In the genomic region with DNA sequence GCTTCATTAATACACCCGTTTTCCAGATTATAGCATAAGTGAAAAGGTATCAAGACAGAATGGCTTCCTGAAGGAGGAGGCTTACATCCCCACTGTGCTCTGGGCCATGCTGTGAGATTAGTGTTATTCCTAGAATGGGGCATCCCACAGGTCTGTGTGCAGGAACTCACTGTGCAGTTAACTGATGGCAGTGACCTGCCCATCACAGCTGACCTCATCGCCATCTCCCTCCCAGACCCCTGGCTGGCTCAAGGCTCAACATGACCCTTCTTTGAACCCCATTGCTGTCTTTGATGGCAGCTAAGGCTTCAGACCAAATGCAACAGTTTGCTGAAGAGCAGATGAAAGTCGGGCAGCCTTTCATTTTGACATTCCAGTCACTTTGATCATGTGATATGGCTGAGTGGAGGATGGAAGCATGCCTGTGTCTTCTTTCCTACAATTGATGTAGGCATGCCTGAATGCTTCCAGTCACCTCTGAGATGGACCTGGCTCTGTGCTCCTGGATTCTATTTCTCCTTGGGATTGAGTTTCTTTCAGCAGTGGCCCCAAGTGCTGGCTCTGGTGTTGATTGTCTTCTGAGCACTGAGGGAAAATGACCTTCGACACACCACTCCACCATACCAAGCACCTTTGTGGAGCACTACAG, we compare ENCODE assay signal across 24 mouse cellular contexts.
DNase-seq lines count a peak whose midpoint lies in the region; ATAC-seq and TF ChIP-seq lines count a peak whose summit lies in the region.
"Had no signal": no experiment of that assay in that cellular context is flagged by ENCODE, and none has a peak within 500 bp of the region (broad histone marks: within the 10 kb centered on the region; RNA-seq: fewer than 3 reads in every experiment).

No protein-coding gene starts in this region.

- no peaks in the 10 kb centered on the region for H3K9me3 ChIP-seq in kidney, embryonic 15.5 days (replicated peaks)
- no peaks in the 10 kb centered on the region for H3K9me3 ChIP-seq in kidney, postnatal 0 days (replicated peaks; ENCODE audit: low read length)
- H3K9me3 ChIP-seq in embryonic facial prominence, embryonic 10.5 days: no peaks in the 10 kb centered on the region
- H3K9me3 ChIP-seq: embryonic facial prominence, embryonic 13.5 days; embryonic facial prominence, embryonic 15.5 days; forebrain, embryonic 10.5 days; forebrain, embryonic 12.5 days had no signal

- ATAC-seq in kidney, embryonic 15.5 days (replicated peaks; ENCODE audit: low FRiP score): peak; percentile 84
- ATAC-seq in kidney, postnatal 0 days (replicated peaks; ENCODE audit: low FRiP score, low read depth): no peak; the same call in 1 of the 2 replicates
- ATAC-seq: activated CD4-positive, CD25-positive, alpha-beta regulatory T cell, adult 4 months; CD4-positive, CD25-positive, alpha-beta regulatory T cell, adult 4 months; forebrain, embryonic 14.5 days; forebrain, embryonic 16.5 days; Patski had no signal

- 43% methylated on average over 4 of the region's 4 CpGs for WGBS in kidney, embryonic 15.5 days
- 47% methylated on average over 4 of the region's 4 CpGs for WGBS in kidney, postnatal 0 days
- 82% methylated on average over 4 of the region's 4 CpGs for WGBS in embryonic facial prominence, embryonic 10.5 days

- no peak overlapping the region for H3K9ac ChIP-seq in kidney, embryonic 15.5 days
- no peak overlapping the region for H3K9ac ChIP-seq in kidney, postnatal 0 days (ENCODE audit: low read depth, low read length)
- H3K9ac ChIP-seq: embryonic facial prominence, embryonic 13.5 days; embryonic facial prominence, embryonic 15.5 days; forebrain, embryonic 12.5 days had no signal

- H3K27ac ChIP-seq in kidney, embryonic 15.5 days: 0 out of 2 replicates have a peak overlapping the region, but pooled peaks have one; percentile 23
- H3K27ac ChIP-seq in kidney, postnatal 0 days: no peak overlapping the region
- no peak overlapping the region for H3K27ac ChIP-seq in embryonic facial prominence, embryonic 10.5 days (replicated peaks)
- H3K27ac ChIP-seq: embryonic facial prominence, embryonic 13.5 days; embryonic facial prominence, embryonic 15.5 days; forebrain, embryonic 10.5 days; forebrain, embryonic 12.5 days had no signal

- peaks cover 14% of the 10 kb centered on the region for H3K4me1 ChIP-seq in kidney, embryonic 15.5 days
- no peaks in the 10 kb centered on the region for H3K4me1 ChIP-seq in kidney, postnatal 0 days (replicated peaks; ENCODE audit: insufficient read depth, low read length)
- peaks cover 23% of the 10 kb centered on the region for H3K4me1 ChIP-seq in embryonic facial prominence, embryonic 10.5 days
- H3K4me1 ChIP-seq: embryonic facial prominence, embryonic 15.5 days; forebrain, embryonic 10.5 days had no signal

- no peak overlapping the region for H3K4me2 ChIP-seq in kidney, embryonic 15.5 days
- H3K4me2 ChIP-seq in kidney, postnatal 0 days (ENCODE audit: low read length): no peak overlapping the region
- H3K4me2 ChIP-seq: embryonic facial prominence, embryonic 13.5 days; embryonic facial prominence, embryonic 15.5 days; forebrain, embryonic 12.5 days had no signal

- DNase-seq in embryo, embryonic 10 days (ENCODE audit: low spot score): peak; percentile 20
- DNase-seq in embryo, embryonic 9.5 days (ENCODE audit: extremely low spot score): no peak
- no peak for DNase-seq in kidney, adult 9 months
- DNase-seq in kidney, postnatal 0 days (ENCODE audit: low spot score): peak; percentile 73
- no peak for DNase-seq in kidney, adult 8-10 months
- DNase-seq in embryonic facial prominence, embryonic 10.5 days (ENCODE audit: low spot score): peak; percentile 15
- DNase-seq: adrenal gland, adult 8-10 months; adrenal gland, postnatal 14 days; adrenal gland, postnatal 36 days; B cell, adult 2 months; embryo, embryonic 11 days had no signal

- no peak for TF ChIP-seq CTCF in kidney, postnatal 0 days (IDR thresholded peaks at IDR 0.05; ENCODE audit: low read depth)

- H3K4me3 ChIP-seq in kidney, embryonic 15.5 days (replicated peaks): no peak overlapping the region
- H3K4me3 ChIP-seq in kidney, postnatal 0 days (replicated peaks; ENCODE audit: low read depth, low read length): no peak overlapping the region
- H3K4me3 ChIP-seq in embryonic facial prominence, embryonic 10.5 days: no peak overlapping the region
- H3K4me3 ChIP-seq: embryonic facial prominence, embryonic 13.5 days; embryonic facial prominence, embryonic 15.5 days; erythroblast, embryonic 14.5 days; forebrain, embryonic 10.5 days; forebrain, embryonic 12.5 days had no signal

- no peaks in the 10 kb centered on the region for H3K36me3 ChIP-seq in kidney, embryonic 15.5 days
- H3K36me3 ChIP-seq in kidney, postnatal 0 days (ENCODE audit: insufficient read depth, low read length): no peaks in the 10 kb centered on the region
- H3K36me3 ChIP-seq in embryonic facial prominence, embryonic 10.5 days (replicated peaks): no peaks in the 10 kb centered on the region; the same call in 1 of the 2 replicates
- H3K36me3 ChIP-seq: embryonic facial prominence, embryonic 13.5 days; embryonic facial prominence, embryonic 15.5 days; G1E had no signal

- no peaks in the 10 kb centered on the region for H3K27me3 ChIP-seq in kidney, embryonic 15.5 days
- no peaks in the 10 kb centered on the region for H3K27me3 ChIP-seq in kidney, postnatal 0 days (ENCODE audit: insufficient read depth, low read length)
- H3K27me3 ChIP-seq in embryonic facial prominence, embryonic 10.5 days (replicated peaks; ENCODE audit: low read depth, poor library complexity, severe bottlenecking): no peaks in the 10 kb centered on the region
- H3K27me3 ChIP-seq: CH12.LX; embryonic facial prominence, embryonic 13.5 days; embryonic facial prominence, embryonic 15.5 days; forebrain, embryonic 12.5 days; Patski had no signal

Comparison
In these comparisons a context has a peak if more than half of its experiments do, and no peak if none do; other contexts are left out.
1. DNase-seq: peak in embryo, embryonic 10 days (single experiment), kidney, postnatal 0 days (single experiment) and embryonic facial prominence, embryonic 10.5 days (single experiment); none in embryo, embryonic 9.5 days (single experiment), kidney, adult 9 months (single experiment) and kidney, adult 8-10 months (0 of 2).